Mouse (Mus musculus) spleen, adult 2 months (tissue): ENCODE data around the gene Bdnf. TPM values are rescaled to one million over a fixed set of nuclear protein-coding genes. Genes with fewer than 3 reads are reported as not detected.

Source experiments
- DNase-seq, 2 experiments: peaks; one replicate each; pipeline versions ENCODE4 v3.0.0 to v3.0.0-alpha.2; 2012 to 2021; ENCODE audit warnings: low spot score in 2 of 2, low read depth in 1 of 2
- H3K27ac ChIP-seq: fragments of 200-500 bp; 2 replicates; pipeline ENCODE4 v1.5.1; 2012; ENCODE audit warnings: low read length, inconsistent platforms; ENCODE audit not compliant: insufficient read depth
- H3K27me3 ChIP-seq: fragments of 200-500 bp; 2 replicates; pipeline ENCODE4 v1.6.1; 2012; ENCODE audit warnings: mild to moderate bottlenecking, moderate library complexity, low read length, inconsistent platforms; ENCODE audit not compliant: control insufficient read depth, insufficient read depth
- H3K36me3 ChIP-seq: fragments of 200-500 bp; 2 replicates; pipeline ENCODE4 v1.6.1; 2012; ENCODE audit warnings: mild to moderate bottlenecking, low read length, inconsistent platforms; ENCODE audit not compliant: control insufficient read depth, insufficient read depth
- H3K4me1 ChIP-seq: fragments of 200-500 bp; 2 replicates; pipeline ENCODE4 v1.6.1; 2011; ENCODE audit warnings: inconsistent platforms; ENCODE audit not compliant: control insufficient read depth, insufficient read depth, insufficient read length
- H3K4me3 ChIP-seq: fragments of 200-500 bp; 2 replicates; pipeline ENCODE4 v1.5.1; 2011; ENCODE audit warnings: mild to moderate bottlenecking, inconsistent platforms; ENCODE audit not compliant: insufficient read depth, insufficient read length; ENCODE audit errors: extremely low read depth
- CTCF ChIP-seq: fragments of 200-500 bp; IDR thresholded peaks from 2 replicates; pipeline ENCODE4 v1.5.1; 2011; ENCODE audit warnings: mild to moderate bottlenecking, inconsistent platforms; ENCODE audit not compliant: insufficient read depth, insufficient read length, insufficient replicate concordance; ENCODE audit errors: extremely low read depth
- POLR2A ChIP-seq: fragments of 200-500 bp; IDR thresholded peaks from 2 replicates; pipeline ENCODE4 v1.6.1; 2011; ENCODE audit warnings: low read depth, low read length, inconsistent platforms
- WGBS: fragments of 180-500 bp; shearing (Covaris S2); methylation state at CpG from one replicate; pipeline ENCODE4 v1.1.7; 2018; 5-methylcytosine and 5-hydroxymethylcytosine counted together
- polyA plus RNA-seq: library from polyadenylated mRNA; depleted of rRNA; stranded (reverse); fragments of >200 nt; gene quantifications from 2 replicates; pipeline ENCODE4 v1.2.3, GENCODE M21; 2012

Bdnf gene
- polyA plus RNA-seq, 1 experiment: 0.01 TPM

- Histone ChIP-seq H3K27me3 (no peaks in the 10 kb centered on the region), H3K4me1 (no peaks in the 10 kb centered on the region), H3K36me3 (no peaks in the 10 kb centered on the region), H3K27ac (no peak overlapping the region), H3K4me3 (no peak overlapping the region)
- TF ChIP-seq POLR2A: no peak
- TF ChIP-seq CTCF: no peak
- 86% methylated on average over 3 of the region's 3 CpGs for WGBS
- no peak for DNase-seq
Observed at GRCm38 (mm10) chr2:109743208-109743960, 68.9 kb downstream of the Bdnf start.

GRCm38 (mm10) chr2:109746223-109746622, 71.7 kb downstream of the Bdnf start:
- no peaks in the 10 kb centered on the region for H3K4me1 ChIP-seq
- no peaks in the 10 kb centered on the region for H3K27me3 ChIP-seq
- no peaks in the 10 kb centered on the region for H3K36me3 ChIP-seq
- 35% methylated on average over 1 of the region's 1 CpGs for WGBS
- DNase-seq: no peak
- no peak overlapping the region for H3K27ac ChIP-seq
- no peak overlapping the region for H3K4me3 ChIP-seq
- no peak for TF ChIP-seq POLR2A
- TF ChIP-seq CTCF: no peak

GRCm38 (mm10) chr2:109748412-109748811, 73.9 kb downstream of the Bdnf start:
- H3K36me3 ChIP-seq: no peaks in the 10 kb centered on the region

GRCm38 (mm10) chr2:109748815-109749214, 74.3 kb downstream of the Bdnf start:
- no peak for DNase-seq
- Histone ChIP-seq H3K4me1 (no peaks in the 10 kb centered on the region), H3K27ac (no peak overlapping the region), H3K4me3 (no peak overlapping the region), H3K27me3 (no peaks in the 10 kb centered on the region), H3K36me3 (no peaks in the 10 kb centered on the region)
- TF ChIP-seq POLR2A (no peak), CTCF (no peak)
- WGBS: 38% methylated on average over 4 of the region's 4 CpGs

More at GRCm38 (mm10) chr2:109748412-109748811, 73.9 kb downstream of the Bdnf start:
- Histone ChIP-seq H3K27me3 (no peaks in the 10 kb centered on the region), H3K27ac (no peak overlapping the region), H3K4me3 (no peak overlapping the region), H3K4me1 (no peaks in the 10 kb centered on the region)
- DNase-seq: no peak
- no peak for TF ChIP-seq POLR2A
- no peak for TF ChIP-seq CTCF

GRCm38 (mm10) chr2:109749964-109750363, 75.5 kb downstream of the Bdnf start:
- DNase-seq: no peak
- H3K4me3 ChIP-seq: no peak overlapping the region
- no peaks in the 10 kb centered on the region for H3K4me1 ChIP-seq
- H3K36me3 ChIP-seq: no peaks in the 10 kb centered on the region
- H3K27me3 ChIP-seq: no peaks in the 10 kb centered on the region
- no peak for TF ChIP-seq CTCF
- no peak overlapping the region for H3K27ac ChIP-seq

- H3K4me3 ChIP-seq: no peak overlapping the region
- 82% methylated on average over 1 of the region's 1 CpGs for WGBS
- no peak for TF ChIP-seq CTCF
- no peak for TF ChIP-seq POLR2A
- no peaks in the 10 kb centered on the region for H3K4me1 ChIP-seq
- no peaks in the 10 kb centered on the region for H3K27me3 ChIP-seq
- DNase-seq: no peak
- no peak overlapping the region for H3K27ac ChIP-seq
- H3K36me3 ChIP-seq: no peaks in the 10 kb centered on the region
Observed at GRCm38 (mm10) chr2:109750484-109750883, 76.0 kb downstream of the Bdnf start.

GRCm38 (mm10) chr2:109756305-109756704, 81.8 kb downstream of the Bdnf start:
- WGBS: 5% methylated on average over 2 of the region's 2 CpGs
- no peaks in the 10 kb centered on the region for H3K4me1 ChIP-seq

More at GRCm38 (mm10) chr2:109756305-109756704, 81.8 kb downstream of the Bdnf start:
- DNase-seq: no peak
- TF ChIP-seq POLR2A (no peak), CTCF (no peak)
- Histone ChIP-seq H3K36me3 (no peaks in the 10 kb centered on the region), H3K4me3 (no peak overlapping the region), H3K27ac (no peak overlapping the region), H3K27me3 (no peaks in the 10 kb centered on the region)
